Mouse (Mus musculus) E14TG2a.4 (cell line): ENCODE data around the gene Dcaf1.

Source experiments
- H3K27me3 ChIP-seq: 2 replicates; pipeline ENCODE4 v1.6.1; 2014; ENCODE audit warnings: low read length, control low read depth; ENCODE audit not compliant: insufficient read depth
- H3K36me3 ChIP-seq: 2 replicates; pipeline ENCODE4 v1.6.1; 2014; ENCODE audit warnings: low read length, control low read depth; ENCODE audit not compliant: insufficient read depth
- H3K4me1 ChIP-seq: replicated peaks from 2 replicates; pipeline ENCODE4 v1.6.1; 2014; ENCODE audit warnings: low read depth, low read length, control low read depth
- H3K4me3 ChIP-seq: replicated peaks from 2 replicates; pipeline ENCODE4 v1.5.1; 2014; ENCODE audit warnings: mild to moderate bottlenecking, low read length
- H3K9me3 ChIP-seq: 2 replicates; pipeline ENCODE4 v1.6.1; 2014; ENCODE audit warnings: low read length, control low read depth
- CTCF ChIP-seq: conservative IDR thresholded peaks from 2 replicates; pipeline ENCODE4 v1.5.1; 2014; ENCODE audit warnings: low read length
- NANOG ChIP-seq: IDR thresholded peaks from 2 replicates; pipeline ENCODE4 v1.6.1; 2014; ENCODE audit warnings: borderline replicate concordance, low read length, mixed read lengths
- POU5F1 ChIP-seq: IDR thresholded peaks from 2 replicates; pipeline ENCODE4 v1.6.1; 2014; ENCODE audit warnings: low read length, borderline replicate concordance

Gene Dcaf1

GRCm38 (mm10) chr9:106891341-106891741 is 69.7 kb downstream of the Dcaf1 start:
- H3K36me3 ChIP-seq: peaks cover 35% of the 10 kb centered on the region
- TF ChIP-seq NANOG (no peak), CTCF (no peak), POU5F1 (no peak)
- no peaks in the 10 kb centered on the region for H3K27me3 ChIP-seq
- H3K4me1 ChIP-seq: peaks cover 61% of the 10 kb centered on the region
- H3K9me3 ChIP-seq: no peaks in the 10 kb centered on the region
- peak overlapping the region; percentile 99 for H3K4me3 ChIP-seq

GRCm38 (mm10) chr9:106891829-106892551 is 70.3 kb downstream of the Dcaf1 start, which contains the start of gene Manf:
Gene Manf, minus strand, starts transcription at chr9:106891979.
- peaks cover 35% of the 10 kb centered on the region for H3K36me3 ChIP-seq
- peak within 1 kb of the TSS; percentile 99 for H3K4me3 ChIP-seq
- H3K27me3 ChIP-seq: no peaks in the 10 kb centered on the region
- H3K9me3 ChIP-seq: no peaks in the 10 kb centered on the region
- peaks cover 63% of the 10 kb centered on the region for H3K4me1 ChIP-seq
- TF ChIP-seq POU5F1 (no peak), NANOG (no peak), CTCF (no peak)

- Histone ChIP-seq H3K36me3 (peaks cover 33% of the 10 kb centered on the region), H3K9me3 (no peaks in the 10 kb centered on the region), H3K4me1 (peaks cover 61% of the 10 kb centered on the region), H3K4me3 (peak overlapping the region; percentile 99), H3K27me3 (no peaks in the 10 kb centered on the region; the same call in 1 of the 2 replicates)
- TF ChIP-seq POU5F1 (no peak), NANOG (no peak), CTCF (no peak)
Measured at GRCm38 (mm10) chr9:106892552-106892875, 70.8 kb downstream of the Dcaf1 start.

DNA sequence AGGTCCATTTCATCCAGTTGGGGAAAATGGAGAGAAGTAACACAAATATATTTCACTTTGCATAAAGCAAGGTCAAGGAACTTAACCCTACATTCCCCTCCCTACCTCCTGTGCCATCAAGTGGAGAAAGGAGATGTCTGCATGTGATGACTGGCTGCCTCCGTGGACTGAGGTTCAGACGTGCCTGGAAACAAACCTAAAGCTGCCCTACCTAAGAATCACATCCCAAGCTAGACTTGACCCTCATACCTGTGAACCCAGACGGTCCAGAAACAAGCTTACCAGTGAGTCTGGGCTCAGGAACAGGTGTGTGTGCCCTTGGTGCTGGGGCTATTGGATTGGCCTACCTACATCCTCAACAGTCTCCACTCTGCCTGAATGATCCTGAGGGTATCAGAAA is 71.7 kb downstream of the Dcaf1 start:
- peaks cover 54% of the 10 kb centered on the region for H3K4me1 ChIP-seq
- TF ChIP-seq POU5F1 (no peak), NANOG (no peak), CTCF (no peak)
- no peaks in the 10 kb centered on the region for H3K9me3 ChIP-seq
- H3K36me3 ChIP-seq: peaks cover 26% of the 10 kb centered on the region
- peak overlapping the region; percentile 99 for H3K4me3 ChIP-seq
- H3K27me3 ChIP-seq: no peaks in the 10 kb centered on the region; the same call in 1 of the 2 replicates

DNA sequence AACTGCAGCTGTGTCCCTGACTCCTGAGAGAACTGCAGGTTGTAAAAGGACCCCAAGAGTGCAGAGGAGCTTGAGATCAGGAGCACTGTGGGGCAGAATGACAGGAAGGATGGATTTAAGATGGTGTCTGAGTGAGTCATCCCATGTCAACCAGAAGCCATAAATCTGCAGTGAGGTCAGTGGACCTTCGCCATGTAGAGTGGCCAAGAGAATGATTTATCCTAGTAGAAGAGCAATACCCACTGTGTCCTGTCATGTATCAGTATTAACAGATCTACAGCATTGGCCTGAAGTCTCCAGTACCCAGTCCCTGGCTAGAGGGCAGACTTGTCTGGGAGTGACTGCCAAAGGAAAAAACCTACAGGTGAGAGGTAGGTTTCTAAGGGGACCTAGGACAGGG is 77.2 kb downstream of the Dcaf1 start:
- no peaks in the 10 kb centered on the region for H3K36me3 ChIP-seq
- peaks cover 15% of the 10 kb centered on the region for H3K4me1 ChIP-seq
- H3K9me3 ChIP-seq: 0 out of 2 replicates have a peak, but pooled peaks cover 3% of the 10 kb centered on the region
- no peak overlapping the region for H3K4me3 ChIP-seq
- TF ChIP-seq POU5F1 (no peak), CTCF (no peak), NANOG (no peak)
- peaks cover 3% of the 10 kb centered on the region; the same call in 1 of the 2 replicates for H3K27me3 ChIP-seq

GRCm38 (mm10) chr9:106901596-106901995 is 79.9 kb downstream of the Dcaf1 start:
- TF ChIP-seq NANOG (no peak), POU5F1 (no peak), CTCF (no peak)
- 0 out of 2 replicates have a peak, but pooled peaks cover 3% of the 10 kb centered on the region for H3K9me3 ChIP-seq
- peaks cover 3% of the 10 kb centered on the region; the same call in 1 of the 2 replicates for H3K27me3 ChIP-seq
- H3K4me1 ChIP-seq: no peaks in the 10 kb centered on the region
- H3K4me3 ChIP-seq: no peak overlapping the region
- H3K36me3 ChIP-seq: no peaks in the 10 kb centered on the region

DNA sequence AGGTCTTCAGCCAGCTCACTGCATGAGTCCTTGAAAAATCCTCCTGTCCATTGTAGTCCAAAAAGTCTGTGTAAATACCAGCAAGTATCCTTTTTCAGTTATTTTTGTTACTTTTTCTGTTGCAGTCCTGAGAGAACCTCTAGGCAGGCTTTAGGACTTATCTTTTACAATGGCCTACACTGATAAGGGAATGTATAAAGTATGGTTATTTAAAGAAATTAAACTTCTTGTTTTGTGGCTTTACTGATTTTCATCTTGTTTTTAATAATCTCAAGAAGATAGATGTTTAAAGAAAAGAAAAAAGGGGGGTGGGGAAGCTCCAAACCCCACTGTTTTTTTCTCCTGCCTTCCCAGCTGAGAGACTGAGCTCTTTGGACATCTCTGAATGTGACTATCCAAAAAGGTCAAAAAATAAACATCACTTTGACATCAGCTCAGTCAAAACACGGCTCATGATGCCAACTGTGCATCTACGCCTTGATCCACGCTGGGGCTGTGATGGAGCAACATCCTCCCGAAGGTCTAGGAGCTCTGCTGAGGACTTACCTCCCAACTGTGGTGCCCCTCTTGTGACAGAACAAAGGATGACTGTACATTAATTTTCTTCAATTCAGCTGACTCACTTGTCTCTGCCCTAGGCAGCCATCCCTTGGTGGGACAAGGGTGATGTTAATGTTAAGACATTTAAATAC is 81.6 kb downstream of the Dcaf1 start:
- TF ChIP-seq POU5F1 (no peak), CTCF (no peak), NANOG (no peak)
- H3K27me3 ChIP-seq: peaks cover 3% of the 10 kb centered on the region; the same call in 1 of the 2 replicates
- H3K4me3 ChIP-seq: no peak overlapping the region
- no peaks in the 10 kb centered on the region for H3K4me1 ChIP-seq
- H3K36me3 ChIP-seq: no peaks in the 10 kb centered on the region
- 0 out of 2 replicates have a peak, but pooled peaks cover 3% of the 10 kb centered on the region for H3K9me3 ChIP-seq

- TF ChIP-seq NANOG (no peak), CTCF (peak; percentile 57)
- no peaks in the 10 kb centered on the region for H3K36me3 ChIP-seq
- no peak overlapping the region for H3K4me3 ChIP-seq
- no peaks in the 10 kb centered on the region for H3K4me1 ChIP-seq
- peaks cover 3% of the 10 kb centered on the region; the same call in 1 of the 2 replicates for H3K27me3 ChIP-seq
- 0 out of 2 replicates have a peak, but pooled peaks cover 3% of the 10 kb centered on the region for H3K9me3 ChIP-seq
Measured at GRCm38 (mm10) chr9:106903791-106904134, 82.1 kb downstream of the Dcaf1 start.

- TF ChIP-seq NANOG: no peak
- TF ChIP-seq CTCF: no peak
- no peak for TF ChIP-seq POU5F1
- no peaks in the 10 kb centered on the region for H3K4me1 ChIP-seq
- H3K4me3 ChIP-seq: no peak overlapping the region
- H3K27me3 ChIP-seq: peaks cover 1% of the 10 kb centered on the region; the same call in 1 of the 2 replicates
- no peaks in the 10 kb centered on the region for H3K9me3 ChIP-seq
- no peaks in the 10 kb centered on the region for H3K36me3 ChIP-seq
Measured at GRCm38 (mm10) chr9:106906597-106906996, 84.9 kb downstream of the Dcaf1 start.
